Mouse (Mus musculus): ENCODE measurements at regions not wholly inside any gene's neighbourhood (a gene's known extent, or its start where the extent isn't known, plus 50 kb on each side); places are given as distances from the start of the nearest gene placed in this dataset.

GRCm38 (mm10) chr12:107151089-107151488, 337.3 kb upstream of the 3110018I06Rik start:
- ATAC-seq (replicated peaks; ENCODE audit: insufficient number of reproducible peaks, insufficient read depth, low FRiP score, low read depth) = 0 out of 2 replicates have a peak, but pooled peaks have one; percentile 4
- Histone ChIP-seq H3K4me3 (no peak overlapping the region), H3K36me3 (no peaks in the 10 kb centered on the region), H3K4me1 (replicated peaks) (no peaks in the 10 kb centered on the region), H3K9me3 (replicated peaks) (no peaks in the 10 kb centered on the region), H3K27me3 (no peaks in the 10 kb centered on the region), H3K4me2 (no peak overlapping the region), H3K27ac (no peak overlapping the region), H3K9ac (no peak overlapping the region)
- WGBS = 68% methylated on average over 5 of the region's 5 CpGs

DNA sequence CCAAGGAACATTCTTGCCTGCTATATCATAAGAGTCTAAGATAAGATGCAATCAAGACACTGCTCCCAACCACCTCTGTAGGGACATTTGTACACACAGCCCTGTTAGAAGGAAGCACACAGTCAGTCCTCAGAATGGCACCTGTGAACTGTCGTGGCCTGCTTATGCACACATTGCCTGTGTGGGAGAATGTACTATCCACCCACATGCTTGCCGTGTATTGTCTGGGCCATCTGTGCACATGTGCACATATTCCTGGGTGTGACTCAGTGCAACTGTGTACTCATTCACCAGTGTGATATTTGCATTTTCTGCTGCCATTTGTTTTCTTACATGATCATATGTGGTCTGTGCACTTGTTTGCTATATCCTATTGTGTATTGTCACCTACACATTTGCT, 333.8 kb upstream of the 3110018I06Rik start:
- no peak for ATAC-seq (replicated peaks; ENCODE audit: insufficient number of reproducible peaks, insufficient read depth, low FRiP score, low read depth)
- Histone ChIP-seq H3K4me2 (no peak overlapping the region), H3K9ac (no peak overlapping the region), H3K36me3 (no peaks in the 10 kb centered on the region), H3K27ac (no peak overlapping the region), H3K9me3 (replicated peaks) (no peaks in the 10 kb centered on the region), H3K27me3 (no peaks in the 10 kb centered on the region), H3K4me1 (replicated peaks) (no peaks in the 10 kb centered on the region), H3K4me3 (no peak overlapping the region)
- 90% methylated on average over 2 of the region's 2 CpGs for WGBS

- Histone ChIP-seq H3K4me3 (no peak overlapping the region), H3K27ac (no peak overlapping the region), H3K4me1 (replicated peaks) (no peaks in the 10 kb centered on the region), H3K9me3 (replicated peaks) (no peaks in the 10 kb centered on the region), H3K27me3 (no peaks in the 10 kb centered on the region), H3K36me3 (no peaks in the 10 kb centered on the region), H3K4me2 (no peak overlapping the region), H3K9ac (no peak overlapping the region)
- no peak for ATAC-seq (replicated peaks; ENCODE audit: insufficient number of reproducible peaks, insufficient read depth, low FRiP score, low read depth)
- WGBS = 75% methylated on average over 8 of the region's 8 CpGs
Measured at GRCm38 (mm10) chr12:107156791-107157428, 331.5 kb upstream of the 3110018I06Rik start.

GRCm38 (mm10) chr12:107159126-107159525, 329.3 kb upstream of the 3110018I06Rik start:
- 52% methylated on average over 5 of the region's 5 CpGs for WGBS
- H3K27ac ChIP-seq = no peak overlapping the region
- H3K4me1 ChIP-seq (replicated peaks) = no peaks in the 10 kb centered on the region
- H3K36me3 ChIP-seq = no peaks in the 10 kb centered on the region
- H3K4me2 ChIP-seq = no peak overlapping the region
- H3K9ac ChIP-seq = no peak overlapping the region
- no peaks in the 10 kb centered on the region for H3K9me3 ChIP-seq (replicated peaks)
- no peak overlapping the region for H3K4me3 ChIP-seq
- H3K27me3 ChIP-seq = no peaks in the 10 kb centered on the region
- ATAC-seq (replicated peaks; ENCODE audit: insufficient number of reproducible peaks, insufficient read depth, low FRiP score, low read depth) = no peak

- Histone ChIP-seq H3K4me2 (no peak overlapping the region), H3K9ac (no peak overlapping the region), H3K9me3 (replicated peaks) (no peaks in the 10 kb centered on the region), H3K36me3 (no peaks in the 10 kb centered on the region), H3K4me1 (replicated peaks) (no peaks in the 10 kb centered on the region), H3K27me3 (no peaks in the 10 kb centered on the region), H3K27ac (no peak overlapping the region), H3K4me3 (no peak overlapping the region)
- WGBS = 6% methylated on average over 7 of the region's 7 CpGs
- ATAC-seq (replicated peaks; ENCODE audit: insufficient number of reproducible peaks, insufficient read depth, low FRiP score, low read depth) = peak; percentile 25; the same call in 1 of the 2 replicates
Measured at GRCm38 (mm10) chr12:107160137-107160536, 328.3 kb upstream of the 3110018I06Rik start.

DNA sequence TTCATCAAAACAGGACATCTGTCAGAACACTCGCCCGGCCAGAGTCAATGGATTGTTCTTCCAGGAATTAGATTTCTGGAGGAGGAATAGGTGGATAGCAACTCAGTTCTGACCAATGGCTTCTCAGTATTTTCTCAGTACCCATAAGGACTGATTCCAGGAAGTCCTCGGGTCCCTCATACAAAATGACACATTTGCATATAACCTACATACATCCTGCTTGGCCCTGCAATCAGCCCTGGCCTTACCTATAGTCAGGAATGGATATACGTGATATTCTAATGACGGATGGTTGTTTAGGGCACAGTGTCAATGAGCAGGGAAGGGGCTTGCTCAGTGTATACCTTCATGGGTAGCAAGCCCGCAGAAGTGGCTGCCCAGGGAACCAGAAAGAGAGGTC, 327.8 kb upstream of the 3110018I06Rik start:
- ATAC-seq (replicated peaks; ENCODE audit: insufficient number of reproducible peaks, insufficient read depth, low FRiP score, low read depth) = no peak
- Histone ChIP-seq H3K27me3 (no peaks in the 10 kb centered on the region), H3K27ac (no peak overlapping the region), H3K36me3 (no peaks in the 10 kb centered on the region), H3K4me2 (no peak overlapping the region), H3K4me1 (replicated peaks) (no peaks in the 10 kb centered on the region), H3K9ac (no peak overlapping the region), H3K9me3 (replicated peaks) (no peaks in the 10 kb centered on the region), H3K4me3 (no peak overlapping the region)
- WGBS = 37% methylated on average over 6 of the region's 6 CpGs

GRCm38 (mm10) chr12:107170926-107171325, 317.5 kb upstream of the 3110018I06Rik start:
- WGBS = 62% methylated on average over 7 of the region's 7 CpGs
- no peaks in the 10 kb centered on the region for H3K4me1 ChIP-seq (replicated peaks)

DNA sequence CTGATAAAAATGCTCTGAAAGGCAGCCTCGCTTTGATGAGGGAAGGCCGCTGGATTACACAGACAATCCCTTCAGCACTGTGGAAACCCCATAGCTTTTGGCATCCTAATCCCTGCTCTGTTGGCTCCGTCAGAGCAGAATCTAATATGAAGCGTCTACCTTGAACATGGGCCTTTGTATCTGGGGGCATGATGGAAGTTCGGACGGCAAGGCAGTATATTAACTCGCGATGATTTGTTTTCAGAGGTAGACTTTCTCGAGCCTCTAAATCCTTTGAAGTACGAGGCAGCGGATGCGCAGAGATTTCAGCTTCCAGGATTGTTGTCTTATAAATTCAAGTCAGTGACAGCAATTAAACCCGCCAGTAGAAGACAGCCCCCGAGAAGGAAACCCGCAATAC, 316.8 kb upstream of the 3110018I06Rik start:
- WGBS = 82% methylated on average over 15 of the region's 15 CpGs
- H3K27me3 ChIP-seq = no peaks in the 10 kb centered on the region
- no peaks in the 10 kb centered on the region for H3K36me3 ChIP-seq
- no peaks in the 10 kb centered on the region for H3K9me3 ChIP-seq (replicated peaks)
- no peak overlapping the region for H3K9ac ChIP-seq
- H3K4me1 ChIP-seq (replicated peaks) = no peaks in the 10 kb centered on the region
- ATAC-seq (replicated peaks; ENCODE audit: insufficient number of reproducible peaks, insufficient read depth, low FRiP score, low read depth) = no peak
- no peak overlapping the region for H3K4me2 ChIP-seq
- no peak overlapping the region for H3K4me3 ChIP-seq
- no peak overlapping the region for H3K27ac ChIP-seq

More at GRCm38 (mm10) chr12:107170926-107171325, 317.5 kb upstream of the 3110018I06Rik start:
- Histone ChIP-seq H3K4me2 (no peak overlapping the region), H3K36me3 (no peaks in the 10 kb centered on the region), H3K4me3 (no peak overlapping the region), H3K27me3 (no peaks in the 10 kb centered on the region), H3K9me3 (replicated peaks) (no peaks in the 10 kb centered on the region), H3K27ac (no peak overlapping the region), H3K9ac (no peak overlapping the region)
- ATAC-seq (replicated peaks; ENCODE audit: insufficient number of reproducible peaks, insufficient read depth, low FRiP score, low read depth) = no peak

DNA sequence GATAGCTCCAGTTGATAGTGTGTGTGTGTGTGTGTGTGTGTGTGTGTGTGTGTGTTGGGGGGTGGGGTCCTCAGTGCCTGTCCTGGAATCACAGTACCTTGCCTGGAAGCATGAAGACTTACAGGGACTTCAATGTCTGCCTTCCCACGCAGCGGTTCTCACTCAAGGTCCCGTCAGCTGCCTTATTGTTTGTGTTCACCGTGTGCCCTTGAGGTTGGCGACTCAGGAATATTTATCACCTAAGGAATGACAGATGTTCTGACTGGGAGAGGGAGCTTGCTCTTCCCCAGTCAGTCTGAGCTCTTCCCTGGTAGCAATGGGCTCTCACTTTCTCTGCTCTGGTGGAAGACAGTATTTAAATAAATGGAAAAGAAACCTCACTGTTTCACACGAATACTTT, 309.8 kb upstream of the 3110018I06Rik start:
- WGBS = 57% methylated on average over 6 of the region's 6 CpGs
- no peaks in the 10 kb centered on the region for H3K9me3 ChIP-seq (replicated peaks)

DNA sequence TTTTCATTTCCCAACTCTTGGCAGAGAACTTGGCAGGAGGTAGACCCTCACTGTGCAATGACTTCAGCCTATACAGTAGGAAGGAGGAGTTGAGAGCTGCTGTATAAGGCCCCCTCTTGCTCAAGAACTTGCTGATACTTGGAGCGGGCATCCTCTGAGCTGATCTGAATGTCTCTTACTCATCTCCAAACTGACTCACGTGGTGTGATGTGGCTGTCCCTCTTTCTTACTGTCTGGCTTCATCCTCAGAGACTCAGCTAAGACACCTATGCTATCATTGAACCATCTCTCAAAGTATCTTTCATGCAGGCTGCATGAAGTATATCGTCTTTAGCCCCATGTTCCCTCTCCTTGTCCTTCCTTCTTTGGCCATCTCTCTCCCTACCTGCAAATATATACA, 307.9 kb upstream of the 3110018I06Rik start:
- Histone ChIP-seq H3K9ac (no peak overlapping the region), H3K4me1 (replicated peaks) (no peaks in the 10 kb centered on the region), H3K9me3 (replicated peaks) (no peaks in the 10 kb centered on the region), H3K27ac (no peak overlapping the region), H3K36me3 (no peaks in the 10 kb centered on the region), H3K4me3 (no peak overlapping the region), H3K27me3 (peaks cover 4% of the 10 kb centered on the region; the same call in 1 of the 2 replicates), H3K4me2 (no peak overlapping the region)
- 71% methylated on average over 3 of the region's 3 CpGs for whole genome bisulfite sequencing
- ATAC-seq (replicated peaks; ENCODE audit: insufficient number of reproducible peaks, insufficient read depth, low FRiP score, low read depth) = no peak

More for the DNA sequence above, 309.8 kb upstream of the 3110018I06Rik start:
- H3K27ac ChIP-seq = no peak overlapping the region
- ATAC-seq (replicated peaks; ENCODE audit: insufficient number of reproducible peaks, insufficient read depth, low FRiP score, low read depth) = no peak
- H3K9ac ChIP-seq = no peak overlapping the region
- no peak overlapping the region for H3K4me3 ChIP-seq
- H3K4me2 ChIP-seq = no peak overlapping the region
- H3K27me3 ChIP-seq = 0 out of 2 replicates have a peak, but pooled peaks cover under 1% of the 10 kb centered on the region
- no peaks in the 10 kb centered on the region for H3K36me3 ChIP-seq
- no peaks in the 10 kb centered on the region for H3K4me1 ChIP-seq (replicated peaks)

DNA sequence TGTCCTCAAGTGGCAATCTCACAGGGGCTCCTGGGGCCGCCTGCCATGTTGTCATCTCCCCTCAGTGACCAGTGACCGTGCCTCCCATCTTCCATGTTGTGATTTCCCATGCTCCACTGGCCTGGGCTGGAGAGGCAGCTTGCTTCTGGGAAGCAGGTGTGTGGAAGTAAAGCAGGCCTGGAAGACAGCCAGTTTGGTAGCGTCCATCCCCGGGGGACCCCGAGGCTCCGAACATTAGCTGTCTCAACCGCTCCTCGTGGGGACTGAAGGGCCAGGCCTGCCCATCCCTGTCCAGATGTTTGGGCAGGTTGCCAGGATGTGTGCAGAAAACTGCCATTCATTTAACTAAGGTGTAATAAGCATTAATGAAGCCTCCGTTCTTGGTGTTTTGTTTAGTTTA, 307.1 kb upstream of the 3110018I06Rik start:
- H3K4me2 ChIP-seq = no peak overlapping the region
- no peaks in the 10 kb centered on the region for H3K4me1 ChIP-seq (replicated peaks)
- H3K27ac ChIP-seq = no peak overlapping the region
- no peaks in the 10 kb centered on the region for H3K9me3 ChIP-seq (replicated peaks)
- 73% methylated on average over 9 of the region's 9 CpGs for WGBS
- no peak overlapping the region for H3K9ac ChIP-seq
- no peaks in the 10 kb centered on the region for H3K36me3 ChIP-seq
- H3K4me3 ChIP-seq = no peak overlapping the region
- H3K27me3 ChIP-seq = peaks cover 4% of the 10 kb centered on the region; the same call in 1 of the 2 replicates
- ATAC-seq (replicated peaks; ENCODE audit: insufficient number of reproducible peaks, insufficient read depth, low FRiP score, low read depth) = no peak

- H3K4me2 ChIP-seq = no peak overlapping the region
- no peak overlapping the region for H3K9ac ChIP-seq
- H3K27ac ChIP-seq = no peak overlapping the region
- no peak for ATAC-seq (replicated peaks; ENCODE audit: insufficient number of reproducible peaks, insufficient read depth, low FRiP score, low read depth)
- peaks cover 4% of the 10 kb centered on the region; the same call in 1 of the 2 replicates for H3K27me3 ChIP-seq
- H3K4me3 ChIP-seq = no peak overlapping the region
- H3K4me1 ChIP-seq (replicated peaks) = no peaks in the 10 kb centered on the region
- H3K9me3 ChIP-seq (replicated peaks) = no peaks in the 10 kb centered on the region
- WGBS = 88% methylated on average over 18 of the region's 18 CpGs
- H3K36me3 ChIP-seq = no peaks in the 10 kb centered on the region
Measured at GRCm38 (mm10) chr12:107182091-107182655, 306.3 kb upstream of the 3110018I06Rik start.
